Mouse (Mus musculus): ENCODE data around the gene Mib2. TPM values are rescaled to one million over a fixed set of nuclear protein-coding genes. Genes with fewer than 3 reads are reported as not detected.
"Not testable (repeated sequence)": the region's sequence is repeated elsewhere in the genome, so short reads cannot be mapped to it uniquely, and the experiment has no call there.

The Mib2 gene
- 14.3 to 35.4 TPM (median 16.5 TPM) in 3 replicates for total RNA-seq (2017)

DNA sequence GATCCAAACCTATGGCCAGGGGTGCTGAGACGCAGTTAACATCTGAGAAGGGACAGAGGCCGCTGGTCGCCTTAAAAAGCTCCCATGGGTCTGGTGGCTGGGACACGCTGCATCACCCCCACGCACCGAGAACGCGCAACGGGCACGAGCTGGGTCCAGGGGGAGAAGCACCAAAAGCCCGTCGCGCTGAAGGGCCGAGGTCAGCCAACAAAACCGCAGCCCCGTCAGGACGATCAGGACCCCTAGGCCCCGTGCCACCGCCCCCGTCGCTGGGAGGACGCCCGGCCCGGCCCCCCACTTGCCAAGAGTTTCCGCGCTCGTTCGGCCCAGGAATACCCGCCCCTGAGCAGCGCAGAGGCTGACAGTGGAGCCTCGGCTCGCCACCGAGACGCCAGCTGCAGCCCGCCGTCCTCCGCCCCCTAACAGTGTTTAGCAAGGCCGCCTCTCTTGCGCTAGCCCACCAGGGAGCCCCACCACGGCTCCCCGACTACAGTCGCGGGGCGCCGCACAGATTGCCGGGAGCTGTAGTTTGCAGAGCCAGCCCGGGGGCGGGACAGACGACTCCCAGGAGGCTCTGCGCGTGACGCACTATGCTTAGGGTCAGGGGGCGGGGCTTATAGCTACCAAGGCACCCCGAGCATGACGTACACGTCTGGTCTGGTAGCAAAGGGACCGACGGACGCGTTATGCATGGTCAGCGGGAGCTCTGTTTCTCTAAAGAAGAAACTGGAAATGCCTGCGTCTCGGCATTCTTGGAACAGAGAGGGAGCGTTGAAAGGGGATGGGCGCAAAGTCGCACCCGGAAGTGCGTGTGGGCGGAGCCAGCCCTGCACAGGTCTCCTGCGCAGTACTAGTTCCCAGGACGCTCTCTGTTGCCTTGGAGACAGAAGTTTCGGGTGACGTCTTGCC, at the start of gene Mib2:
TSS of gene Mib2 (minus strand) at position 510 of the 909 bp plus-strand sequence.
- ATAC-seq (replicated peaks; ENCODE audit: insufficient number of reproducible peaks, low FRiP score, low TSS enrichment, poor library complexity, severe bottlenecking): peak; percentile 97

DNA sequence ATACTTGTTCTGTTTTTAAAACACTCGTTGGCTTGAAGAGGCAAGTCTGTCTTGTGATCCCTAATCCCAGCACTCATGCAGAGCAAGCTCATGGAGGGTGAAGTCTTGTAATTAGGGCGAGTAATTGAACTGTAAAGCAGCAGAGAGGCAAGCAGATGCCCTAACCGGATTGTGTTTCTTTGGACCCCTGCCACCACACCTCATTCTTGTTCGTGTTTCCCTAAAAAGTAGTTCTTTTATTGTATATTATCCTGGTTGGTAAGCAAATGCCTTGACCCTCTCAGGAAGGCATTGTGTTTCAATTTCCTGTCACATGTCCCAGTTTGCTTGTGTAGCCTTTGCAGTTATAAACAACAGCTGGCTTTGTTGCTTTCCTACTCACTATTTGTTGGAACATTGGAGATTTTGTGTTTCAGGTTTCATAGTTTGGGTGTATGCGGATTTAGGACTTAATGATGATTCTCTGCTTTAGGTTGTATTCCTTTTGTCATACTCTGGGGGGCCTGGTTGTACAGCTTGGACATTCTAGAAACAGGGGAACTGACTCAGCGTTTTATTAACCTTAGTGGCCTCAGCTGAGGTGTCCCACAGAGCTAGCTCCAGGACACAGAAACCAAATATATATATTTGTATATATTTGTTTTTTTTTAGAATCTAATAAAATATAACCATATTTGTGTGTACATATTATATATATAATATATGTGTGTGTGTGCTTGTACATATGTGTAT, 41.7 kb upstream of the Mib2 start:
- ATAC-seq (replicated peaks; ENCODE audit: insufficient number of reproducible peaks, low FRiP score, low TSS enrichment, poor library complexity, severe bottlenecking): no peak

DNA sequence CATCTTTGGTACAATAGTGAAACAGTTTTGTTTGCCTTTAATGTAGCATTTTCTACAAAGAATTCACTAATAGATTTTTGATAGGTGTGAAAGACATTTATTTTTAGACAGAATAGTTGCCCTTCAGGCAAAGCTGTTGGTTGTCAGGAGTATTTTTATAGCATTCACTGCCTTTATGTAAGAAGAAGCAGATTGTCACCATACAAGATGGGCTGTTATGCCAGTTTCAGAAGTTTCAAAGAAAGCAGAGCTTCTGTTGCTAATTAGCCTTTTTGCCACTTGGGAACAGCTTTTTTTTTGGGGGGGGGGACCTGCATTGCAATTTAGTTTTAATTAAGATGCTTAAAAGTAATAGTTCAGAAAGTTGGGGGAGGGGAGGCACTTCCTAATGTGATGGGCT, 40.0 kb upstream of the Mib2 start:
- ATAC-seq (replicated peaks; ENCODE audit: insufficient number of reproducible peaks, low FRiP score, low TSS enrichment, poor library complexity, severe bottlenecking): no peak

DNA sequence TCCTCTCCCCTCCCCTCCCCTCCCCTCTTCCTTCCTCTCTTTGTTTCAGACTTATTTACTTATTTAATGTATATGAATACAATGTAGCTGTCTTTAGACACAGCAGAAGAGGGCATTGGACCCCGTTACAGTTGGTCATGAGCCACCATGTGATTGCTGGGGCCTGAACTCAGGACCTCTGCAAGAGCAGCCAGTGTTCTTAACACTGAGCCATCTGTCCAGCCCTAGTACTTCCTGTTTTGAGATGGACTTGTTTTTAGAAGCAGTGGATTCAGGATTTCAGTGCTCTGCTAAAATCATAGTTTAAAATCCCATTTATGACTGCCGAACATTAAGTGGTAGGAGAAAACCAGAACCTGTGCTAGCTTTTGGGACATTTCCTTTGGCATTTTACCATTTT, 39.6 kb upstream of the Mib2 start:
- no peak for ATAC-seq (replicated peaks; ENCODE audit: insufficient number of reproducible peaks, low FRiP score, low TSS enrichment, poor library complexity, severe bottlenecking)

DNA sequence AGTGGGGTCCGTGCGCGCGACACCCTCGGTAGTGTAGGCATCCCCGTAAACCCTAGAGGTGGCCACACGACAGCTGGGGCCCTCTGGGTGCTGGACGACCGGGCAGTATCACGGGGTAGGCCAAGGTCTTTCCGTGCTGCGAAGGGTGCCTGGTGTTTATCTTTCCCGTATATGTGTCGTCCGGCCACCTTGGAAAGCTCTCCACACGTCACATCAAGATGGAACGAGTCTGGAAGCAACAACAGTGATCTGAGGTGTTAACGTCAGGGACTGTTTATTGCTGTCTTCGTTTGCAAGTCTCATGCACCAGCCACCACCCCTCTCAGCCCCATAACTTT, 36.6 kb upstream of the Mib2 start:
- ATAC-seq (replicated peaks; ENCODE audit: insufficient number of reproducible peaks, low FRiP score, low TSS enrichment, poor library complexity, severe bottlenecking): peak; percentile 43

DNA sequence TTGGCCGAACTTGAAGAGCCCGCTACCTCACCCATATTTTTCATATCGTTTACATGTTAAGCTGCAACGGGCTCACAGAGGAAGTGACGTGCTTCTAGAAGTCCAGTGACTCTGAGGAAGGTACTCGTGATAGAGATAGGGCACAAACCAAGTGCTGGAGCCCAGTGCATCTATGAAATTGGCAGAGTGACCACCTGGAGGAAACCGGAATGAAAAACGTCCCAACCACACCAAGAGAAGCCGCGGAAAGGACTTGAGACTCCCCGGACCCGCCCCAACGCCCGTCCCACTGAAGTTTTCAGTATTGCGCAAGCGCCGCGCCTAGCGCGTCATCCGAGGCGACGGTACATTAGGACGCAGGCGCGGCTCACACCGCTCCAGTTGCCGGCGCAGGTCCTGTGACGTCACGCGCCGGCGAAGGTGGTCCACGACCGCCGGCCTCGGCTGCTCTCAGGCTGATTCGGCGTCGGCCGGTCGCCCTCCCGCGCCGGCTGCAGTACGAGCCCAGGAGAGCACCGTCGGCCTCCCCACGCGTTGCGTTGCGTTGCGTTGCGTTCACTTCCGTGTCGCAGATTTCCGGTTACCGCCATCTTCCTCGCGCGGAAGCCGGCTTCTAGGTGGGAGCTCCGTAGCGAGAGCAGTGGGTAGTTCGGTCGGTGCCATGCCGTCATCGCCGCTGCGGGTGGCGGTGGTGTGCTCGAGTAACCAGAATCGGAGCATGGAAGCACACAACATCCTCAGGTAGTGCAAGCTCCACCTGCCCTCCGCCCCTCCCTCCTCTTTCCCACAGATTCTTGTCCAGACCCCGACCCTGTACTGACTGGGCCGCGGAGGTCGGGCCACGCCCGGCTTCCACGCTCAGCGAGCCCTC, 36.0 kb upstream of the Mib2 start, which contains the start of gene Ssu72:
TSS of gene Ssu72 (plus strand) at position 80 of the 871 bp plus-strand sequence.
- ATAC-seq (replicated peaks; ENCODE audit: insufficient number of reproducible peaks, low FRiP score, low TSS enrichment, poor library complexity, severe bottlenecking): peak; percentile 77

DNA sequence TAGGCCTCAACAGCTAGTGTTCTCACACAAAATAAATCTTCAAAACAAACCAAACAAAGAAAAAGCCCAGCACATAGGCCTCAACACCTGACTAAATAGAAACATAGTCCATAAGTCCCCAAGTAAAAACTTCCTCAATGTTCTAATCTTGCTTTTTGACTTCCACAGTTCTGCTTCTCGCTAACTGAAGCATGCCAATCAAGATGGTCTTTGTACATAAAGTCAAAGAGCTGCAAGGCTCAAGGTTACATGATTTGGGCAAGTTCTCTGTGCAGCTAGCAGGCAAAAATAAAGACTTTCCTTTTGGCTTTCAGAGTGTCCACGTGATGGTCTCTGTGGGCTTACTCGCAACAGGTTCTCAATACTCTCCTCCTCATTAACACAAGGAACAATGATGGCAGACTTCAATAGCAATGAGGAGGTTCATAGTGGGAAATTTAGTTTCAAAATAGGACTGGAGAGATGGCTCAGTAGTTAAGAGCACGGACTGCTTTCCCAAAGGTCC, 34.5 kb upstream of the Mib2 start:
- ATAC-seq (replicated peaks; ENCODE audit: insufficient number of reproducible peaks, low FRiP score, low TSS enrichment, poor library complexity, severe bottlenecking): no peak

DNA sequence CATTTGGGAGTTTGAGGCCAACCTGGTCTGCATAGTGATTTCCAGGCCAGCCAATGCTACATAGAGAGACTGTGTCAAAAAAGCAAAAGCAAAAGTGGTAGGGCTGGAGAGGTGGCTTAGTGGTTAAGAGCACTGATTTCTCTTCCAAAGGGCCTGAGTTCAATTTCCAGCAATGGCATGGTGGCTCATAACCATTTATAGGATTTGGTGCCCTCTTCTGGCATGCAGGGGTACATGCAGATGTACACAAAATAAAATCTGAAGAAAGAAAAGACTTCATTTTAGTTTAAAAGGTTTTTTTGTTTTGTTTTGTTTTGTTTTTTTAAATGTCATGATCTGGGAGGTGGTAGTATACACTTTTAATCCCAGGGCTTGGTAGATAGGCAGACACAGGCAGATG, 31.4 kb upstream of the Mib2 start:
- ATAC-seq (replicated peaks; ENCODE audit: insufficient number of reproducible peaks, low FRiP score, low TSS enrichment, poor library complexity, severe bottlenecking): no peak

DNA sequence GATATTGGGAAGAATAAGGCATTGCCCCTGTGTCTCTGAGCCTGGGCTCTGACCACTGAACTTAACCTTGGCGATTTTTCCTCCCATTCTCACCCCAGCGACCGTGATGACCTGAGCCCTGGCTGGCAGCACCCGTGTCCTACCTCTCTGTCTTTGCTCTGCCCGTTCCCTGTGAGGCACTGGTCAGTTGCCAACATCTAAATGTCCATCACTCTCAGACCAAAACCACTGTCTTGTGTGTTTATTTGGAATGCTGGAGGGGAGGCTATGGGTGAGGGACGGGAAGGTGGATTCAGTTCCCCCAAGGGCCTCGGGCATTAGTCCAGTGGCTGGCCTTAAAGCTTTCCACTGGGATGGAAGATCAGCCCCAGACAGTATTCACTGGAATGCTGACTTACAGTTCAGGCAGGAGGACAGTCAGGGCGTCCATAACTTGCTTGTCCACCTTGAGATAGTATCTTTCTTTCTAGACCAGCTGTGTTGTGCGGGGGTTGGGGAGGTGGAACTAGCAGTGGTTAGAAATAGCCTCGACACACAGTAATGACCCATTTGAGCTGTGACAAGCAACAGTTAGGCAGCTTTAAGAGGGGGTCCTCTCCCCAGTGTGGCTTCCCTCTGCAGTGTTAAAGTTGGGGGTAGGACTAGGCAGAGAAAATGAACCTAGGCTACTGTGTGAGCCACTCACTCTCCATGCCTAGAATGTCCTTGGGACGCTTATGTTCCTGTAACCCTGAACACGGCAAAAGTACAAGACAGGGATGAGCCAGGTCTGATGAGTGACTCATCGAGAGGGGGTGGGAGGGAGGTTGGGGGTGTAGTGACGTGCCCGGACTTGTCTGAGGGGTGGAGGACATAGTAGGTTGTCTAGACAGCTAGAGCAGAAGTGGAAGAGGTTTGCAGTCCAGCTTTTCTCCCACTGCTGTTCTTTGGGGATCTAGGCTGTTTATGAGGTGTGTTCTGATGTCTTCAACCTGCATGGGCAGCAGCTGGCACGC, 27.6 kb upstream of the Mib2 start:
- no peak for ATAC-seq (replicated peaks; ENCODE audit: insufficient number of reproducible peaks, low FRiP score, low TSS enrichment, poor library complexity, severe bottlenecking)

DNA sequence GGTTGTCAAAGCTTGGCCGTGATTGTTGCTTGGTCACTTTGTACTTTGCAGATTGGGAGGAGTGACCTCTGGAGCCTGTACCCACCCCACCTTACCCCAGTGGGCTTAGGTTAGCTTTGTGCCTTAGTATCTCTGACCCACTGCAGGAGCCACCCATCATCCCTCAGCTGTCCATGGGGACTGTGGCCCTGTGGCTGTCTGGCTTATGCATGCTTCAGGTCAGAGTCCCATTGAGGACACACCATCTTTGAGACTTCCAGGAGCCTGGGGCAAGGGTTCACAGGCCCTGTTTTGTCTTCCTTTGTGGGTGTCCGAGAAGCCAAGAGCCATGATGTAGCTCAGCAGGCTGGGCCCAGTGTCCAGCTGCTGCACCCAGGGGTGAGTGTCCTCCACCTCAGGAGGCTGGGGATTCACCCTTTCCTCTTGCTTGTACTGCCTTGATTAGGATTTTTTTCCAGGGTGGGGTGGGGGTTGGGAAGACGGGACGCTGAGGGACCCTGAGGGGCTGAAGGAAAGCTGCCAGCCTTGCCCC, 26.6 kb upstream of the Mib2 start:
- no peak; the same call in 1 of the 2 replicates for ATAC-seq (replicated peaks; ENCODE audit: insufficient number of reproducible peaks, low FRiP score, low TSS enrichment, poor library complexity, severe bottlenecking)

DNA sequence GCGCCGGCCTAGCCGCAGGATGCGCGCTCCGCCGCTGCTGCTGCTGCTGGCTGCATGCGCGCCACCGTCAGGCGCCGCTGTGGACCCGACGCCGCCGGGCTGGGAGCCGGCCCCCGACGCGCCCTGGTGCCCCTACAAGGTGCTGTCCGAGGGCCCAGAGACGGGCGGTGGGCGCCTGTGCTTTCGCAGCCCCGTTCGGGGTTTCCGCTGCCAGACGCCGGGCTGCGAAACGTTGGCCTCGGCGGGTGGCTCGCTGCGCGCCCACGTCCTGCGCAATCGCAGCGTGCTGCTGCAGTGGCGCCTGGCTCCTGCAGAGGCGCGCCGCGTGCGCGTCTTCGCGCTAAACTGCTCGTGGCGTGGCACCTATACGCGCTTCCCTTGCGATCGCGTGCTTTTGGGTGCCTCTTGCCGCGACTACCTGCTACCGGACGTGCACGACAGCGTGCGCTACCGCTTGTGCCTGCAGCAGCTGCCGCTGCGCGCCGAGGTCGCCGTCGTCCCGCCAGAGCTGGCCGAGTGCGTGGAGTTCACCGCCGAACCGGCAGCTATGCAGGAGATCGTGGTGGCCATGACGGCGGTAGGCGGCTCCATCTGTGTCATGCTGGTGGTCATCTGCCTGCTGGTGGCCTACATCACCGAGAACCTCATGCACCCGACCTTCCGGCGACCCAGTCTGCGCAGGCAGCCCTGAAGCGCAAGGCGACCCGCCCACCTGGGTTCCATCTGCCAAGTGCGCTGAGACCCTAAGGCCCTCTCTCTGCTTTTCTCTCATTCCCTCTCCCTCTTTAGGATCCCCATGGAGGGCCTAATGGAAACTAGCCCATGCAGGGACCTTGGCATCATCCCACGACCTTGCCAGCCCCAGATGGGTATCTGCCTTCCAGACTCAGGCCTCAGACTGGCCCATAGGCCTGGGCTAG, 25.7 kb upstream of the Mib2 start:
- ATAC-seq (replicated peaks; ENCODE audit: insufficient number of reproducible peaks, low FRiP score, low TSS enrichment, poor library complexity, severe bottlenecking): 0 out of 2 replicates have a peak, but pooled peaks have one; percentile 25

DNA sequence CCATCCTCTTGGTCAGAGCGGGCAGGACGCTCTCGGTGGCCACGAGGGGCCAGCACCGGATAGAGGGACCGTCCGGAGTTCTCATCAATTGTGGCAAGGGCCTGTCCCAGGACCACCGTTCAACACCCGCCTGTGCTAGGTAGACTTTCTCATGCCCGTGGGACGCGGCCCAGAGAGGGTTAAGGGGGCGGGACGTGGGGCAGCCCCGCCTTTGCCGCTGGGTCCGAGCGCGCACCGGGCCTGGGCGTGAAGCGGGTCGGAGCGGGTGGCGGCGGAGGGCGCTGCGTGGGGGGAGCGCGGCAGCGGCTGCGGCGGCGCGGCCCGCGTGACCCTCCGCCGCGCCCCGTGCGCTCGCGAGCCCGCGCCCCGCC, 25.1 kb upstream of the Mib2 start, which contains the start of gene Fndc10:
TSS of gene Fndc10 (plus strand) at position 232 of the 371 bp plus-strand sequence.
- no peak for ATAC-seq (replicated peaks; ENCODE audit: insufficient number of reproducible peaks, low FRiP score, low TSS enrichment, poor library complexity, severe bottlenecking)

DNA sequence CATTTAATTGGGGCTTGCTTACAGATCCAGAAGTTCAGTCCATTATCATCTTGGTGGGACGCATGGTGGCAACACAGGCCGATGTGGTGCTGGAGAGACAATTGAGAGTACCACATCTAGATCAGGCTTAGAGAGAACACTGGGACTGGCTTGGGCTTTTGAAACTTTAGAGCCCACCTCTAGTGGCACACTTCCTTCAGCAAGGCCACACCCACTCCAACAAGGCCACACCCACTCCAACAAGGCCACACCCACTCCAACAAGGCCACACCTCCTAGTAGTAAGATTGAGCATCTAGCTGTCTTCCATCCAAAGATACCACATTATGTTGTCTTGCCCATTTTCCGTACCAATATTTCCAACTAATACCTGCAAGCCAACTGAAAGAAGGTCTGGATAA, 23.4 kb upstream of the Mib2 start:
- ATAC-seq (replicated peaks; ENCODE audit: insufficient number of reproducible peaks, low FRiP score, low TSS enrichment, poor library complexity, severe bottlenecking): no peak

DNA sequence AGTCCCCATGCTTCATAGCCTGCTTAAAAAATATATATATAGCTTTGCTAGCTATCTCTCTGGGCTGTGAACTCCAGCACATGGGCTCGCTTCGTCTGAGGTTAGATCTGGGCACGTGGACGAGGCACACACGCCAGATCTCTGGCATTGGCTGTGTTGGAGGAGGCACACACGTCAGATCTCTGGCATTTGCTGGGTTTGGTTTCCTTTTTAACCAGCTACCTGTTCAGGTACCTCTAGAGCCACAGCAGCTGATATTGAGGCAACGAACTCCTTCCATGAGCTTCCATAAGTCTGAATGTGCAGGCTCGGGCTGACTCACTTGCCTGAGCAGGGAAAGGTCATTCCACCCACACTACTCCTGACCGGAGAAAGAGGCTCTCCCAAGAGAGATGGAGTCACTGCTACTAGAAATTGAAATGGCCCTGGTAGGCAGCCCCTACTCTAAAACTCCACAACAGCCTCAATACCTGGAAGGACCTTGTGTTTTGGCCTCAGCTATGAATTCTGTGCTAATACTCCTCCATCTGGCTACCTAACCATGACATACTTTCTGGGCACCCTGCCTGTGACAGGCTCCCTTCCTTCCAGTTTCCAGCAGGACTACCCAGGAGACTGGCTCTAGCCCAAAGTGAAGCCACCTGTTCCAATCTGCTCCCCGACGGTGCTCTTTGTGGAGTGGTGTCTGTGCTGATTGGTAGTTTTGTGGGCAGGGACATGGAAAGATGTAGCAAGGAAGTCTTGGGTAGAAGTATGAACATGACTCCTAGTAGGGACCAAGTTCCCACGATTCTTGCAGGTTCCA, 21.8 kb upstream of the Mib2 start:
- no peak for ATAC-seq (replicated peaks; ENCODE audit: insufficient number of reproducible peaks, low FRiP score, low TSS enrichment, poor library complexity, severe bottlenecking)

DNA sequence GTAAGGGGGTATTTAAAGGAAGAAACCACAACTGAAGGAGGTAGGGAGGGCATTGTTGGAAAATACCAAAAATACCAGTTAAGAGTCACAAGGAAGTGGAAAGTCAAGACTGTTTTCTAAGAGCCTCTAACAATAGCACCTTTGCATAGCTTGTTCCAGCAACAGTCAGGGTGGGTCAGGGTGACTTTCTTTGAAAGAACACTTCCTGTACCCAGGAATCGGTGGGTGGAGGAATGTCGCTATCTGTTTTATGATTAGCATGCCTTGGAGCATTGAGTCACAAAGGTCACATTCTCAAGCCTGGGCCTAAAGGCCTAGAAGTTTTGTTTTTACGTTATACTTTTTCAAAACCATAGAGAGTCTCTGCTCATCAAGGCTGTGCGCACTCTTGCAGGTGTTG, 18.8 kb upstream of the Mib2 start:
- not testable (repeated sequence) for ATAC-seq (replicated peaks; ENCODE audit: insufficient number of reproducible peaks, low FRiP score, low TSS enrichment, poor library complexity, severe bottlenecking)
